Mouse (Mus musculus) liver, embryonic 14.5 days (tissue): ENCODE data around the gene Arid1b.

Experiments used
- CTCF ChIP-seq: IDR thresholded peaks from 2 replicates; pipeline ENCODE4 v1.5.1; 2016; ENCODE audit warnings: antibody characterized with exemption, low read depth, control low read depth
- EP300 ChIP-seq: IDR thresholded peaks from 2 replicates; pipeline ENCODE4 v1.6.1; 2016; ENCODE audit warnings: antibody characterized with exemption, low read depth

GRCm38 (mm10) chr17:5284783-5285182, 290.7 kb downstream of the Arid1b start:
- TF ChIP-seq CTCF: no peak
- TF ChIP-seq EP300: no peak
